Mouse (Mus musculus): Measurements from ENCODE around the gene Syt7.

Syt7 gene

DNA sequence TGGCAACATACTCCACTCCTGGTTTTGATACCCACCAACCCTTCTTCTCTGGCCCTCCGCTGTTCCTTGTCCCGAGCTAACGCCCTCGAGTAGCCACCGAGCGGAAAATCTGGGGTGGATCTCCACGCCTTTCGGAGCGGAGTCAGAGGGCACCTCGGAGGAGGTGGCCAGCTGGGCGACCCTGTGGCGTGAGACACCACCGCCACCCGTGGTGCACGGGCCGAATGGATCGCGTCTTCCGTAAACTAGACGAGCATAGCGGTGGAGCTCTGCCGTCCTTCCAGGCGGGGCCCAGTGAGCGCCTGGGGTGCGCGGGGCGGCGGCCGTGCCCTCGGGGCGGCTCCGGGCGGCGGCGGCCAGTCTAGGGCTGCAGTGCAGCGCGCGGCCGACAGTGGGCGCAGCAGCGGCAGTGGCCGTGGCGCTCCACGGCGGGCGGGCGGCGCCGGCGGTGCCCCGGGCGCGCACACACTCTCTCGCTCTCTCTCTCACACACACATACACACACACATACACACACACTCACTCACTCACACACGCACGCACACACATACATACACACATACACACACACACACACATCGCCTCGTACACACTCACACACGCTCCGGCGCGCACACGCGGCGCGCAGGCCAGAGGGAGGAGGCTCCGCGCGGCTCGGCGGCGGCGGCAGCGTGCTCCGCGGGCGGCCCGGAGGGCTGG is at the start of gene Syt7:
Syt7 (plus strand) TSS at position 476 of the 699 bp plus-strand sequence.
- ATAC-seq (ENCODE audit: insufficient number of reproducible peaks, low FRiP score, low TSS enrichment): peak; percentile 74

DNA sequence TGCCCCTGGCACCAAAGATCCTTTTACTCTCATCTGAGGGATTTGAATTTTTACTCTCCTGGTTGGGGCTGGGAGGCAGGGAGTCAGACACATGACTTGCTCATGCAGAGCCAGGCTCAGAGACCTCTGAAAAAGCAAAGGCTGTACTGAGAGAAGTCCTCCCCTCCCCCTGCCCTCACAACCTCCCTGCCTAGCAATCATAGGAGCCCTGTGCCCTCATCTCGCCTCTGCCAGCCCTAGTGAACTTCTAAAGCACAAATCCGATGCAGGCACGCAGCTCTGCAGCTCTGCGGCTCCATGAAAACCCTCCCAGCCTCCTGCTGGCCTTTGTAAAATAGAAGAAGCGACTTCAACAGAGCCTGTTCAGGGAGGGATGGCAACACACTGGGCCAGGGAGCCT is 49.6 kb upstream of the Syt7 start:
- no peak for ATAC-seq (ENCODE audit: insufficient number of reproducible peaks, low FRiP score, low TSS enrichment)

DNA sequence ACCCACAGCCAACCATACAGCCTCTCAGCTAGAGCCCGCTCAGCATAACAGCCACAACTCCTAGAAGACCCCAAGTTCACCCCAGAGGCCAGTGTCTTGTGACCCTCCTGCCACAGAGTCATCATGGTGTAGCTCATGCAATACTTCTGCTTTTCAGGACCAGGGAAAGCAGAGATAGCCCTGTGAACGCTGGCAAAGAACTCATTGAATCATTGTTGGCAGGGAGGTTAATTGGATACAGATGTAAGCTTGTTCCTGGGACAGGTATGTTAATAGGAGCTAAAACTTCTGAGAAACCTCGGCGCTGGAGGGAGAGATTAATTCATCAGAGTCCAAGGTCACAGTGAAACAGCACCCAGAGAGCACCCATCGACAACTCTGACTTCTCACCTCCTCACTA is 48.2 kb upstream of the Syt7 start:
- no peak for ATAC-seq (ENCODE audit: insufficient number of reproducible peaks, low FRiP score, low TSS enrichment)

DNA sequence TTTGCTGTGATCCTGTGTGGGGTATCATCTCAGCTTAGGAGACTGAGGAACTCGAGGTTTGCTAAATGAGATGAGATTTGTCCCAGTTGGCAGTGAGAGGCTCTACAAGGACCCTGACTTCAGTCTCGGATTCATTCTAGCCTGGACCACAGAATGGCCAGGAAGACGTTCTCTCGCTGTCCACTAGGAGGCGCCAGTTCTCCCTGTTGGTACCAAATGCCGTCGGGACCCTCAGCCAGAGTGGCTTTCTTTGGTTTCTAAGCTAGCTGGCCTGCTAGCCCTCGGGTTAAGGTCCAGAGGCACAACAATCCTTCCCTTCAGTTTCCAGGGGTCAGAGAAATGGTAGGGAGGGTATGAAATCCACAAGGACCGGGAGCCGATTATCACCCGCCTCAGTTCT is 47.7 kb upstream of the Syt7 start:
- ATAC-seq (ENCODE audit: insufficient number of reproducible peaks, low FRiP score, low TSS enrichment): no peak

- peak; percentile 62 for ATAC-seq (ENCODE audit: insufficient number of reproducible peaks, low FRiP score, low TSS enrichment)
Measured at GRCm38 (mm10) chr19:10341817-10342439, 47.0 kb upstream of the Syt7 start.

- ATAC-seq (ENCODE audit: insufficient number of reproducible peaks, low FRiP score, low TSS enrichment): no peak
Measured at GRCm38 (mm10) chr19:10343866-10344265, 45.0 kb upstream of the Syt7 start.

- ATAC-seq (ENCODE audit: insufficient number of reproducible peaks, low FRiP score, low TSS enrichment): no peak
Measured at GRCm38 (mm10) chr19:10345696-10346095, 43.2 kb upstream of the Syt7 start.

- no peak for ATAC-seq (ENCODE audit: insufficient number of reproducible peaks, low FRiP score, low TSS enrichment)
Measured at GRCm38 (mm10) chr19:10347628-10348273, 41.1 kb upstream of the Syt7 start.

- no peak for ATAC-seq (ENCODE audit: insufficient number of reproducible peaks, low FRiP score, low TSS enrichment)
Measured at GRCm38 (mm10) chr19:10352218-10352617, 36.7 kb upstream of the Syt7 start.

GRCm38 (mm10) chr19:10354830-10355229 is 34.1 kb upstream of the Syt7 start:
- ATAC-seq (ENCODE audit: insufficient number of reproducible peaks, low FRiP score, low TSS enrichment): no peak

DNA sequence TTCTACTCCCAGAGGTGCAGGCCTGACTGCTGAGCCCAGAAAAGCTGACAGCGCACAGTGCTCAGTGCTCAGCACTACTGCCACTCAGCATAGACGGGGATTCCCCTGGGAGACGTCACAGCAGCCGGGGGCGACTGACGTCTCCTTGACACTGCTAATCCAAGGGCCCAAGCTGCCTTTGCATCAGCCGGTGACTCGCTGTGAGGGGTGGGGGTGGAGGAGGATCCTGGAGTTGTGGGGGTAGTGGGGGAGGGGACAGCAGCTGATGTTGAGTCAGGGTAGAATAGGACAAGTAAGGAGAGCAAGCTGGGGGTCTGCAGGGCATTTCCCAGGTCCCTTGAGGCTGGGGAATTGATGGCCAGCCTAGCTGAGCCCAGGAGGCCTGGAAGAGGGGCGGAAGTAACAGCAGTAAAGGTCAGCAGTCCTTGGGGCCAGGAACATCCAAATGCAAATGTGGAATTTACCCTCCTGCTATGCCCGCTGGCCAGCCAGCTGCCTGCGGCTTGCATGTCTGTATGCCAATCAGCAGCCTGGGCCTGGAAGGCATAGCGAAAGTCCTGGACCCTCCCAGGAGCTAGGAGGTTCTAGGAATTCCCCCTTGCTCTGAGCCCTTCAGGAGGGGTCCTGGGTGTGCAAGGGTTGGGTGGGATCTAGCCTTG is 31.9 kb upstream of the Syt7 start:
- no peak for ATAC-seq (ENCODE audit: insufficient number of reproducible peaks, low FRiP score, low TSS enrichment)

- ATAC-seq (ENCODE audit: insufficient number of reproducible peaks, low FRiP score, low TSS enrichment): no peak
Measured at GRCm38 (mm10) chr19:10359105-10359946, 29.6 kb upstream of the Syt7 start.

DNA sequence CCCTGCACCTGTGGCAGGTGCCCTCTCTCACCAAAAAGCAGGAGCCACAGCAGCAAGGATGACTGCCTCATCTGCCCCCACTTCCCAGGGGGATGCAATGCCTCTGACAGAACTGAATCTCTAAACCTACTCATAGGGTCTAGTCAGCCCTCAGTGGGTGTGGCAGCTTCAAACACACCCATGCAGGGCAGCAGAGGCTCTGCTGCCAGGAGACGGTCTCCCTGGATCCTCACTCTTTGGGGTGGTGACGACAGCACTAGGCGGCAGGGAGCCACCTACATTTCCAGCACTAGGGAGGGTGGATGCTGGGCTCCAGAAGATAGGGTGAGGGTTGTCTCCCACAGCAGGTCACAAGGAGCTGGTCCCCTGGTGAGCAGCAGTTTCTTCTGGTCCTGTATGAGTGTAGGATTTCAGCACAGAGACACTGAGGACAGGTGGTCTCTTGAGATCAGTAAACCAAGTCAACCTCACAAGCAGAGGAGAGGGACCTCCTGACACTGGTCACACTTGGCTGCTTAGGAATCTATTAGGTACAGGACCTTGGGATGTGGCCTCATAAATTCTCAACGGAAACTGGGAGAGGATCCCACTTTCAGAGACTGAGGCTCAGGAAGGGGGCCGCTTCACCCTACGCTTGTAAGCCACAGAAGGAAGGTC is 26.3 kb upstream of the Syt7 start:
- no peak for ATAC-seq (ENCODE audit: insufficient number of reproducible peaks, low FRiP score, low TSS enrichment)

DNA sequence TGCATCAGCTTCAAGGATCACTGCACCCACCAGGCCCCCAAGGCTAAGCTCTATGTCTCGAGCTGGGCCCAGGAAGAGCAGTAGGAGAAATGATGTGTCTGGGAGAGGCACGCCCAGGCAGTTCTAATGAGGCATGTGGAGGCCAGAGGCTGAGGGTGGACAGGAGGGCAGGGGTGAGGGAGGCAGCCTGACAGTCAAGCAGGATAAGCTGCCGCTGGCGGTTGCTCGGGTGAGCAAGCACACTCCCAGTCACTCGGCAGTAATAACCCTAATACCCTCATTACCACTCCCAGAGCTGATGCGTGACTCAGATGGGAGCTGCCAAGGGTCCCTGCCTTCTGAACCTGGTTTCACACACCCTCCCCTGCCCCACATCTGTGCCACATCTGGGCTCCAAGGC is 25.0 kb upstream of the Syt7 start:
- no peak for ATAC-seq (ENCODE audit: insufficient number of reproducible peaks, low FRiP score, low TSS enrichment)

DNA sequence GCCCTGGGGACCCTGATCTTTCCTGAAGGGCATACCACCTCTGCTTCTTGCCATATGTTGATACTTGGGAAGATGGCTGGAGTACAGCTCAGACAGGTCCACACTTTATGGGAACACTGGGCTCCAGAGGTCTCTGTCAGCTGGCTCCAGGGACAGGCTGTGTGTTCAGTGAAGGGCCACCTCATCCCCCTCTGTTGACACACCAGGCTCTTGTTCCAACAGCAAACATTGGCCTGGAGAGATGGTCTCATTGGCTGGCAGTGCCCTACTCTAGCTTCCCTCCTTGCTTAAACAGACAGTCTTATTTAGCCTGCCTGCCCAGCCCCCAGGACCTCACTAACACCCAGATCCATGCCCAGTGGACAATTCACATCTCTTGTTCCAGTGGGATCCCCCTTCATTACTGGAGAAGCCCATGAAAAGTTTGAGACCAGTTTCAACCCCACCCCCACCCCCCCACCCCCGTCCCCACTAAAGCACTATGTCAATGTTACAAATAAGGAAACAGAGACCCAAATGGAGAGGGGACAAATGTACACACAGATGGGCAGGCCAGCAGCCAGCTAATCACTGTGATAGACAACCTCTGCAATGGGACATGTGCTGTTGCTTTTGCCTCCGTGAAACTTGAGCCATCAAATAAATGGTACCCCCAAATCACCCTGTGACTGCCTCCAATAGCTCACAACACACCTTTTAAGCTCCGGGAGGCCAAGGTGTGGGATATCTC is 22.6 kb upstream of the Syt7 start:
- ATAC-seq (ENCODE audit: insufficient number of reproducible peaks, low FRiP score, low TSS enrichment): no peak

GRCm38 (mm10) chr19:10367802-10368201 is 21.1 kb upstream of the Syt7 start:
- no peak for ATAC-seq (ENCODE audit: insufficient number of reproducible peaks, low FRiP score, low TSS enrichment)

DNA sequence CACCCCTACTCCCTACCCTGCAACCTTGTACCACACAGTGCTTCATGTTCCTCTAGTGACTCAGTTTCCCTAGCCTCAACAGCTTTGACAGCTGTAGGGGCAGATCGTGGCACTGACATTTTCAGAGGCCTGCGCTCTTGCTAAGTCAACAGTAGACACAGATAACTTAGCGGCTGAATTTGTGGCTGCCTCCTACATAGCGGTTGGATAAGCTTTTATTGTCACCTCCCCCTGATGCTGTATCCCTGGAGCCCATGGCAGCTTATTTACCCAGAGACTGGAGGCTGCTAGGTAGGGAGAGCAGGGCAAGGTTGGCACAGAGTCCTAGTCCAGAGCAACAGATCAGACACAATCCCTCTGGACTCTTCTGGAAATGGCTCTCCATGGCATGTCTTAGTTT is 19.0 kb upstream of the Syt7 start:
- ATAC-seq (ENCODE audit: insufficient number of reproducible peaks, low FRiP score, low TSS enrichment): no peak

DNA sequence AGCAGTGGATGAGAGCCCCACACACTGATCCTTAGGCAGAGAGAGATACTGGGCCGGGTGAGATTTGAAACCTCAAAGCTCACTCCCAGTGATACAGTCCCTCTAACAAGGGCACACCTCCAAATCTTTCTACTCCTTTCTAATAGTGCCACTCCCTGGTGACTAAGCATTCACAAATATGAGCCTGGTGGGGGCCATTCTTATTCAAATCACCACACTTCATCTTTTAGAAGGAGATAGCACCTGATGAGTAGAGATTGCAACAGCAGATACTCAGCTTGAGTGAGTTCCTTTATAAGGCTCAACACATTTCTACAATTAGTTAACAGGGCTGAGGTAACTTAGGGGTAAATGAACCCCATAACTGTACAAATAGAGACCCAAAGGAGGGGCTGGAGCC is 15.7 kb upstream of the Syt7 start:
- ATAC-seq (ENCODE audit: insufficient number of reproducible peaks, low FRiP score, low TSS enrichment): no peak

DNA sequence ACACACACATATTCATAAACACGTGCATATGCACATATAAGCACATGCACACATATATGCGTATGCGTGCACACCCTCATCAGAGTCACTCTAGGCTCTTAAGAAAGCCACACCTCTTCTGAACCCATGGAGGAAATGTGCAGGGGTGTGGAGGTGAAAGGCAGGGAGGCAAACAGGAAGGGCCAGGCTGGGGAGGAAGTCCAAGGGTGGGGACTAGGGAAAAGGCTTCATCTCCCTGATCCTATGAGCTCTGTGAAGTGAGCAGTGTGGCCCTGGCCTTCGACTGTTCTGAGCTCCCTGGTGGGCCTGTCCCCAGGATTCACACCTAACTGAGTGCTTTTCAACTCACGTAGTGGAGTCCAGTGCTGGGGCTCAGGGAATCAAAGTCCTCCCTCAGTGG is 13.6 kb upstream of the Syt7 start:
- no peak for ATAC-seq (ENCODE audit: insufficient number of reproducible peaks, low FRiP score, low TSS enrichment)
